Mouse (Mus musculus): Measurements from ENCODE around the gene Mllt10.

- peak; percentile 77 for TF ChIP-seq POLR2A (IDR thresholded peaks at IDR 0.05; ENCODE audit: low read depth, low read length)
- TF ChIP-seq CTCF (IDR thresholded peaks at IDR 0.05; ENCODE audit: extremely low read depth, insufficient read depth, insufficient read length, insufficient replicate concordance): no peak
Measured at GRCm38 (mm10) chr2:18064356-18064858, 9.4 kb downstream of the Mllt10 start.
